18 mouse cellular contexts compared by ENCODE assay signal in the genomic region with DNA sequence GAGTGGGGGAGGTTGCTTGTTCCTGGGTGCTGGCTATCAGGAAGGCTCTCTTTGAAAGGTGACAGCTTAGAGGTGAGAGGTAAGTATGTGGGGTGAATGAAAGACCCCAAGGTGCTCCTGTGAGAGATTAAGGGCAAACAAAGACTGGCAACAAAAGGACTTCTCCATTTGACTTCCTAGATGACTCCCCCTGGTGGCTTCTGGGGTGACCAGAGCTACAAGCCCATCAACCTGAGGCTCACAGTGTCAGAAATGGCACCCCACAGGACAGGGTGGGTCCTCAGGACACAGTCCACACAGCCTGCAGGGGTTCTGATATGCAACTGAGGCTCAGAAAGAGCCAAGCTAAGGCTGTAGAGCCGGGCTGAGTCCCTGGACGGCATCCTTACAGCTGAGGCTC.
A peak's percentile ranks its signal among the peaks of the same experiment; 100 is the strongest.
DNase-seq lines count a peak whose midpoint lies in the region; ATAC-seq and TF ChIP-seq lines count a peak whose summit lies in the region.
"Had no signal": no experiment of that assay in that cellular context is flagged by ENCODE, and none has a peak within 500 bp of the region (broad histone marks: within the 10 kb centered on the region; RNA-seq: fewer than 3 reads in every experiment).

No protein-coding gene starts in this region.

- ATAC-seq in liver, postnatal 0 days, result no peak
- peak; percentile 48 for ATAC-seq in granulocyte monocyte progenitor cell, adult 5-6 weeks (replicated peaks; ENCODE audit: poor library complexity, severe bottlenecking)
- ATAC-seq in forebrain, embryonic 11.5 days (replicated peaks; ENCODE audit: low FRiP score), result no peak
- ATAC-seq: forebrain, embryonic 15.5 days had no signal

- no peaks in the 10 kb centered on the region for H3K79me2 ChIP-seq in CH12.LX (replicated peaks; ENCODE audit: control insufficient read depth, extremely low read depth, insufficient read depth, poor library complexity, severe bottlenecking)

- H3K27me3 ChIP-seq in liver, postnatal 0 days (ENCODE audit: insufficient read depth, low read length), result no peaks in the 10 kb centered on the region; the same call in 1 of the 2 replicates
- peaks cover 26% of the 10 kb centered on the region for H3K27me3 ChIP-seq in CH12.LX (replicated peaks)
- no peaks in the 10 kb centered on the region for H3K27me3 ChIP-seq in forebrain, embryonic 11.5 days (ENCODE audit: control insufficient read depth, insufficient read depth, low read length)
- H3K27me3 ChIP-seq: forebrain, embryonic 15.5 days; lung, embryonic 15.5 days; stomach, embryonic 15.5 days had no signal

- in situ Hi-C loops in CH12.LX (cut with MboI; ENCODE audit: low pct_ligation_motif_present, low pct_unique_long_range_greater_than_20kb, low sequenced_read_pairs), result no loop called here

- dilution Hi-C loops in CH12.LX (cut with MboI; ENCODE audit: extremely low pct_ligation_motif_present, extremely low pct_unique_long_range_greater_than_20kb, low sequenced_read_pairs), result no loop called here

- no peak overlapping the region for H3K4me2 ChIP-seq in liver, postnatal 0 days (ENCODE audit: low read depth, low read length)
- H3K4me2 ChIP-seq in CH12.LX (ENCODE audit: insufficient read depth, low read depth, poor library complexity, severe bottlenecking), result no peak overlapping the region
- no peak overlapping the region for H3K4me2 ChIP-seq in forebrain, embryonic 11.5 days (ENCODE audit: low read depth, low read length, severe bottlenecking)
- H3K4me2 ChIP-seq: forebrain, embryonic 15.5 days; limb, embryonic 15.5 days; lung, embryonic 15.5 days; stomach, embryonic 15.5 days had no signal

- no peak overlapping the region for H3K4me3 ChIP-seq in liver, postnatal 0 days (ENCODE audit: low read depth, low read length)
- no peak overlapping the region for H3K4me3 ChIP-seq in CH12.LX (replicated peaks in 1 of 3; ENCODE audit: low read depth in 2 of 3, low read length in 2 of 3, poor library complexity in 1 of 3)
- H3K4me3 ChIP-seq in forebrain, embryonic 11.5 days (ENCODE audit: low read depth, low read length), result no peak overlapping the region
- H3K4me3 ChIP-seq: embryonic facial prominence, embryonic 10.5 days; forebrain, embryonic 15.5 days; hindbrain, embryonic 10.5 days; limb, embryonic 15.5 days; lung, embryonic 15.5 days; stomach, embryonic 15.5 days had no signal

- H3K4me1 ChIP-seq in liver, postnatal 0 days (ENCODE audit: insufficient read depth), result no peaks in the 10 kb centered on the region
- H3K4me1 ChIP-seq in CH12.LX (ENCODE audit: control insufficient read depth in 1 of 2, insufficient read depth in 2 of 2), result no peaks in the 10 kb centered on the region
- H3K4me1 ChIP-seq in forebrain, embryonic 11.5 days (replicated peaks; ENCODE audit: control insufficient read depth, insufficient read depth, low read length), result no peaks in the 10 kb centered on the region
- H3K4me1 ChIP-seq: forebrain, embryonic 15.5 days; hindbrain, embryonic 10.5 days; limb, embryonic 15.5 days; lung, embryonic 15.5 days had no signal

- no peak for DNase-seq in liver, postnatal 0 days
- no peak for DNase-seq in liver
- peak; percentile 46 for DNase-seq in A20 (ENCODE audit: low read depth, low spot score)
- peak; percentile 14 for DNase-seq in CH12.LX (ENCODE audit: extremely low read depth)
- no peak for DNase-seq in forebrain, embryonic 11.5 days (ENCODE audit: low spot score)
- no peak for DNase-seq in left cerebral cortex, adult 9 months (ENCODE audit: low spot score in 2 of 2)
- no peak for DNase-seq in right cerebral cortex, postnatal 14 days
- DNase-seq: cerebellum, adult 11 months; cerebellum, postnatal 36 days; kidney, adult 11 months; kidney, postnatal 14 days had no signal

- TF ChIP-seq CTCF in liver, postnatal 0 days (IDR thresholded peaks at IDR 0.05; ENCODE audit: low read depth), result peak; percentile 51
- TF ChIP-seq CTCF in CH12.LX (conservative IDR thresholded peaks at IDR 0.05 in 1 of 2, IDR thresholded peaks at IDR 0.05 in 1 of 2; ENCODE audit: low read depth in 2 of 2, low read length in 2 of 2), result peak in 1 of 2 experiments; percentile 49; a peak in 2 of 4 replicates

- WGBS in liver, postnatal 0 days (ENCODE audit: insufficient replicate concordance), result 79% methylated on average over 2 of the region's 2 CpGs
- WGBS in forebrain, embryonic 11.5 days, result 83% methylated on average over 2 of the region's 2 CpGs

- no peaks in the 10 kb centered on the region for H3K36me3 ChIP-seq in liver, postnatal 0 days (replicated peaks; ENCODE audit: insufficient read depth, low read length)
- no peaks in the 10 kb centered on the region for H3K36me3 ChIP-seq in CH12.LX (replicated peaks in 1 of 2; ENCODE audit: control insufficient read depth in 1 of 2, insufficient read depth in 1 of 2, low read length in 1 of 2)
- no peaks in the 10 kb centered on the region for H3K36me3 ChIP-seq in forebrain, embryonic 11.5 days (ENCODE audit: control insufficient read depth, insufficient read depth, low read length)
- H3K36me3 ChIP-seq: embryonic facial prominence, embryonic 10.5 days; forebrain, embryonic 15.5 days; hindbrain, embryonic 10.5 days; limb, embryonic 15.5 days; lung, embryonic 15.5 days; stomach, embryonic 15.5 days had no signal

- no peak for TF ChIP-seq EP300 in liver, postnatal 0 days (IDR thresholded peaks at IDR 0.05; ENCODE audit: low read depth)
- TF ChIP-seq EP300 in CH12.LX (IDR thresholded peaks at IDR 0.05; ENCODE audit: low read length), result no peak

- no peak overlapping the region for H3K9ac ChIP-seq in liver, postnatal 0 days (replicated peaks)
- H3K9ac ChIP-seq in CH12.LX (ENCODE audit: insufficient read depth, low read depth), result no peak overlapping the region
- no peak overlapping the region for H3K9ac ChIP-seq in forebrain, embryonic 11.5 days (ENCODE audit: low read length)
- H3K9ac ChIP-seq: forebrain, embryonic 15.5 days; limb, embryonic 15.5 days; lung, embryonic 15.5 days; stomach, embryonic 15.5 days had no signal

- TF ChIP-seq RAD21 in CH12.LX (IDR thresholded peaks at IDR 0.05; ENCODE audit: low read depth, low read length), result no peak

- H3K9me3 ChIP-seq in liver, postnatal 0 days (ENCODE audit: low read length), result no peaks in the 10 kb centered on the region
- H3K9me3 ChIP-seq in CH12.LX (replicated peaks; ENCODE audit: low read length), result peaks cover 3% of the 10 kb centered on the region
- no peaks in the 10 kb centered on the region for H3K9me3 ChIP-seq in forebrain, embryonic 11.5 days (ENCODE audit: control insufficient read depth, low read length)
- H3K9me3 ChIP-seq: embryonic facial prominence, embryonic 10.5 days; forebrain, embryonic 15.5 days; hindbrain, embryonic 10.5 days; limb, embryonic 15.5 days; lung, embryonic 15.5 days; stomach, embryonic 15.5 days had no signal

- H3K27ac ChIP-seq in liver, postnatal 0 days (ENCODE audit: low read depth), result no peak overlapping the region
- no peak overlapping the region for H3K27ac ChIP-seq in CH12.LX (ENCODE audit: insufficient read depth, low read depth)
- no peak overlapping the region for H3K27ac ChIP-seq in forebrain, embryonic 11.5 days (ENCODE audit: low read depth, low read length)
- H3K27ac ChIP-seq: embryonic facial prominence, embryonic 10.5 days; forebrain, embryonic 15.5 days; hindbrain, embryonic 10.5 days; limb, embryonic 15.5 days; lung, embryonic 15.5 days; stomach, embryonic 15.5 days had no signal

- TF ChIP-seq POLR2A in CH12.LX (IDR thresholded peaks at IDR 0.05; ENCODE audit: low read depth, low read length), result no peak

TF ChIP-seq in CH12.LX, 34 proteins besides CTCF, POLR2A, EP300 and RAD21:
- TF ChIP-seq BHLHE40 (IDR thresholded peaks at IDR 0.05; ENCODE audit: low read depth, low read length) (no peak), SMC3 (IDR thresholded peaks at IDR 0.05; ENCODE audit: low read depth, low read length) (peak; percentile 28)

Comparison
In these comparisons a context has a peak if more than half of its experiments do, and no peak if none do; other contexts are left out.
1. DNase-seq: peak in A20 (single experiment) and CH12.LX (single experiment); none in liver, postnatal 0 days (single experiment), liver (single experiment), forebrain, embryonic 11.5 days (single experiment), left cerebral cortex, adult 9 months (0 of 2) and right cerebral cortex, postnatal 14 days (single experiment).